Mouse (Mus musculus): Measurements from ENCODE around the gene Akap3. TPM values are rescaled to one million over a fixed set of nuclear protein-coding genes. Genes with fewer than 3 reads are reported as not detected.

Gene Akap3
- polyA plus RNA-seq (2015; fragmentation: Nextera tagmentation; extraction: Ambion mirVana): not detected in 2 replicates

DNA sequence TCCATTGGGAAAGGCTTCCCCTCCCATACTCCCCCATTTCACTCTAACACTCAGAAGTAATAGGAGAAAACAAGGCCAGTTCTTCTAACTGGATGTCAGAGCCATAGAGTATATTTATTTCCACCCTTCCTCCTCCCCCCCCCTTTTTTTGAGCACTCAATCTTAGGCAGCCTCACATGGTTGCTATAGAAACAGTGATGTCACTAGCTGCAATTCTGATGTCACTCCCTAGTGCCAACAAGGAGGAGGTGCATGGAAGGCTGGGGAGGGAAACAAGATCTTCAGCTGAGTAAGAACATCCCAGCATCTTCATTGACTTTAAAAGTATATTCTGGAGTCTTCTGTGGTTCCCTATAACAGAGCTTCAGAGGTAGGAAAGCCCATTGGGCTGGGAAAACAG lies at the start of gene Akap3:
TSS of gene Akap3 (plus strand) at position 218 of the 400 bp plus-strand sequence.

DNA sequence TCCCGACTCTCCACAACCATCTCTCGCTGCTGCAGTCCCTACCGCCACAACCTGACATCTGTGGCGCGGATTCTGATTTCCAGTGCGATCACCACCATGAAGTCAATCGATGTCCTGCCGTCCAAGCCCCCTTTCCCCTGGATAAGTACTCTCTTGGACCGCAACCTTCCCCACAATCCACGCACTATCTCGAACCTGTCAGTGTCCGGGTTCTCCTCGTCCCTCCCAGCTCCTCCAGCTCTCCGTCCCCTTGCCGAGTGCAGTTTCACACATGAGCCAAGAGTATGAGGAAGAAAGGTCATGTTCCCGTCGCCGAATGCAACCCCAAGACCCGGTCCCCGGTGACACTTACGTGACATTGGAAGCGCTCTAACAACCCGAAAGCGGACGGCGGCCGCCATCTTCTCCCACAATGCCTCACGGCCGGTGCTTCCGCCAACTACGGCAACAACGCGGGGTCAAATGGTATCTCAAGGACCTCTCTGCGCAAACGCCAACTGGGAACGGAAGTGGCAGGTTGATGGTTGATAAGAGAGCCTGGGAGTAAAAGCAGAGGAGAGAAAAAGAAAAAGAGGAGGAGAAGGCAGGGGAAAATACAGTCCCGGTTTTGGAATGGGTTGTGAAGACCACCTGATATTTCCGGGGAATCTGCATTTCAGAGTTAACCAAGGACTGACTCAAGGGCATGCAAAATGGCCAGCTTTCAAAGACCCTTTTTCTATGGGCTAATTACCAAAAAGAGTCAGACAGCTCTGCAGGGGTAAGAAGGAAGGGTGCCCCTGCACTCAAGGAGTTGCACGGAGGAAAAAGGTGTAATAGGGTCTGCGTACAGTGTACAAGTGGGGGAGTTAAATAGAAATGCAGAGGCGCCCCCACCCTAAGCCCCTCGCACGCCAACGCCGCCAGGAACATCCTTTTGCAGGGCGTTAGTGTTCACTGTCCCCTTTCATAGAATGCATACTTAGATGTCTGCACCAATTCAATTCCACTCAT lies 3.9 kb upstream of the Akap3 start, which contains the start of gene Ndufa9:
TSS of gene Ndufa9 (minus strand) at position 425 of the 993 bp plus-strand sequence.

DNA sequence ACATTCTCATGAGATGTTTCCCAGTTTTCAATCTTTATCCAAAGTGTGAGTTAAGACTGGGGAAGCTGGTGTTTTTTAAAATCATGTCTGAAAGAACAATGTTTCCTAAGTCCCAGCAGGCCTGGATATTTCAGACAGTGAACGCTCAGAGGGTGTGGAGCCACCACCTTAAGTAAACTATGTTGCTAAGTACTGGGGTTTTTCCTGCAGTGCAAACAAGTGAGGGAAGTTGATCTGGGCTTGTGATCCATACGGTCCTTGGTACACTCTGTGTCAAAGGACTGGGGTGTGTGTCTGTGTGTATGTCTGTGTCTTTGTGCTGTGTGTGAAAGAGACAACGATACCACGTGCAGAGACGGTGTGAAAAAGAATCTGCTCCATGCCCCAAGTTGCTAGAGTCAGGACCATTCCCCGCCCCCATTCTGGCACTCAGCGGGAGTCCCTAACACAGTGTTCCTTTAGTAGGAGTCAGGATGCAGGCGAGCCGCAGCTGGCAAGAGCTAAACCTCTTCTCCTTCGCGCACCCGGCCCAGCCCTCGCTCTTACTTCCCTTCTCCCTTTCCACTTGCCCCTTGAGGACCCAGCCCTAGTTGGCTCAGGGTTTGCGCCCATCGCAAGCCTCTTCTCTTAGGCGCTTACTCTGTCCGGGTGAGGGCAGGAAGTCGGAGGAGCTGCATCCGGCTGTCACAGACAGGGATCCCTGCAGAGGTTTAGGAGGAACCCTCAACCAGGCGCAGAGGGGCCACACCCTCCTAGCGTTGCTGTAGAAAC lies 68.4 kb downstream of the Akap3 start, which contains the start of gene Dyrk4:
TSS of gene Dyrk4 (minus strand) at position 729 of the 771 bp plus-strand sequence.

Other genes with a start within 250 kb of the Akap3 start
- gene Kcna1, start 206.7 kb upstream of the Akap3 start, polyA plus RNA-seq (2015; fragmentation: Nextera tagmentation; extraction: Ambion mirVana): 0.36 and 0.39 TPM in 2 replicates
- 0.77 and 0.94 TPM in 2 replicates for gene Kcna6, start 112.4 kb upstream of the Akap3 start, polyA plus RNA-seq (2015; fragmentation: Nextera tagmentation; extraction: Ambion mirVana)
- 186 and 208 TPM in 2 replicates for gene Ndufa9, start 4.0 kb upstream of the Akap3 start, polyA plus RNA-seq (2015; fragmentation: Nextera tagmentation; extraction: Ambion mirVana)
- not detected in 2 replicates for gene Dyrk4, start 68.7 kb downstream of the Akap3 start, polyA plus RNA-seq (2015; fragmentation: Nextera tagmentation; extraction: Ambion mirVana)
- 11.0 and 14.4 TPM in 2 replicates for gene Rad51ap1, start 86.5 kb downstream of the Akap3 start, polyA plus RNA-seq (2015; fragmentation: Nextera tagmentation; extraction: Ambion mirVana)
- gene D6Wsu163e, start 86.9 kb downstream of the Akap3 start, polyA plus RNA-seq (2015; fragmentation: Nextera tagmentation; extraction: Ambion mirVana): 14.1 and 14.4 TPM in 2 replicates
- not detected in 2 replicates for gene Fgf6, start 162.5 kb downstream of the Akap3 start, polyA plus RNA-seq (2015; fragmentation: Nextera tagmentation; extraction: Ambion mirVana)
- gene Fgf23, start 219.8 kb downstream of the Akap3 start, polyA plus RNA-seq (2015; fragmentation: Nextera tagmentation; extraction: Ambion mirVana): not detected in 2 replicates